Mouse (Mus musculus): Measurements from ENCODE around the gene Myl12a.

GRCm38 (mm10) chr17:71037188-71037587 is 34.5 kb upstream of the Myl12a start:
- no peak for TF ChIP-seq CTCF (IDR thresholded peaks at IDR 0.05; ENCODE audit: borderline replicate concordance, insufficient read depth, low read depth, low read length)
- no peak for TF ChIP-seq POLR2A (IDR thresholded peaks at IDR 0.05; ENCODE audit: borderline replicate concordance, insufficient read depth, low read length)
